Mouse (Mus musculus) lung, embryonic 14.5 days (tissue): ENCODE data around the gene Hsd11b2. TPM values are rescaled to one million over a fixed set of nuclear protein-coding genes. Genes with fewer than 3 reads are reported as not detected.

ENCODE experiments used
- ATAC-seq: fragments of 200-750 bp; cut with Nextera tagmentation; 2 replicates; pipeline ENCODE4 v1.8.0; 2017; ENCODE audit warnings: mild to moderate bottlenecking, moderate TSS enrichment, moderate library complexity; ENCODE audit not compliant: insufficient read depth
- DNase-seq: peaks from one replicate; pipeline ENCODE4 v3.0.0-alpha.2; 2015
- H3K27ac ChIP-seq: fragments of 300-500 bp; sonication (generic); 2 replicates; pipeline ENCODE4 v1.5.1; 2014; ENCODE audit warnings: low read depth, mild to moderate bottlenecking, moderate library complexity
- H3K27me3 ChIP-seq: fragments of 300-500 bp; sonication (generic); 2 replicates; pipeline ENCODE4 v1.6.1; 2014; ENCODE audit warnings: low read length, control low read depth; ENCODE audit not compliant: insufficient read depth
- H3K36me3 ChIP-seq: fragments of 300-500 bp; sonication (generic); 2 replicates; pipeline ENCODE4 v1.6.1; 2014; ENCODE audit warnings: control low read depth; ENCODE audit not compliant: insufficient read depth
- H3K4me1 ChIP-seq: fragments of 300-500 bp; sonication (generic); 2 replicates; pipeline ENCODE4 v1.6.1; 2014; ENCODE audit warnings: antibody characterized with exemption, control low read depth; ENCODE audit not compliant: insufficient read depth
- H3K4me2 ChIP-seq: fragments of 300-500 bp; sonication (generic); 2 replicates; pipeline ENCODE4 v1.6.1; 2014; ENCODE audit warnings: mild to moderate bottlenecking
- H3K4me3 ChIP-seq: fragments of 300-500 bp; sonication (generic); 2 replicates; pipeline ENCODE4 v1.5.1; 2014; ENCODE audit warnings: low read depth, low read length
- H3K9ac ChIP-seq: fragments of 300-500 bp; sonication (generic); 2 replicates; pipeline ENCODE4 v1.6.1; 2014
- H3K9me3 ChIP-seq: fragments of 300-500 bp; sonication (generic); 2 replicates; pipeline ENCODE4 v1.6.1; 2016; ENCODE audit warnings: low read depth, low read length, control low read depth
- CTCF ChIP-seq: IDR thresholded peaks from 2 replicates; pipeline ENCODE4 v1.5.1; 2016; ENCODE audit warnings: antibody characterized with exemption, low read depth
- WGBS: fragments of 180-500 bp; shearing (Covaris S2); extraction: QIAGEN DNeasy Blood & Tissue Kit; methylation state at CpG from one replicate; pipeline ENCODE4 v1.1.7; 2014; 5-methylcytosine and 5-hydroxymethylcytosine counted together
- polyA plus RNA-seq: library from polyadenylated mRNA; unstranded; fragments of >200 nt; fragmentation: Nextera tagmentation; extraction: Ambion mirVana; gene quantifications from 2 replicates; pipeline ENCODE4 v1.2.1, GENCODE M21; 2014

Gene Hsd11b2
- polyA plus RNA-seq: 4.8 and 5.9 TPM in 2 replicates

DNA sequence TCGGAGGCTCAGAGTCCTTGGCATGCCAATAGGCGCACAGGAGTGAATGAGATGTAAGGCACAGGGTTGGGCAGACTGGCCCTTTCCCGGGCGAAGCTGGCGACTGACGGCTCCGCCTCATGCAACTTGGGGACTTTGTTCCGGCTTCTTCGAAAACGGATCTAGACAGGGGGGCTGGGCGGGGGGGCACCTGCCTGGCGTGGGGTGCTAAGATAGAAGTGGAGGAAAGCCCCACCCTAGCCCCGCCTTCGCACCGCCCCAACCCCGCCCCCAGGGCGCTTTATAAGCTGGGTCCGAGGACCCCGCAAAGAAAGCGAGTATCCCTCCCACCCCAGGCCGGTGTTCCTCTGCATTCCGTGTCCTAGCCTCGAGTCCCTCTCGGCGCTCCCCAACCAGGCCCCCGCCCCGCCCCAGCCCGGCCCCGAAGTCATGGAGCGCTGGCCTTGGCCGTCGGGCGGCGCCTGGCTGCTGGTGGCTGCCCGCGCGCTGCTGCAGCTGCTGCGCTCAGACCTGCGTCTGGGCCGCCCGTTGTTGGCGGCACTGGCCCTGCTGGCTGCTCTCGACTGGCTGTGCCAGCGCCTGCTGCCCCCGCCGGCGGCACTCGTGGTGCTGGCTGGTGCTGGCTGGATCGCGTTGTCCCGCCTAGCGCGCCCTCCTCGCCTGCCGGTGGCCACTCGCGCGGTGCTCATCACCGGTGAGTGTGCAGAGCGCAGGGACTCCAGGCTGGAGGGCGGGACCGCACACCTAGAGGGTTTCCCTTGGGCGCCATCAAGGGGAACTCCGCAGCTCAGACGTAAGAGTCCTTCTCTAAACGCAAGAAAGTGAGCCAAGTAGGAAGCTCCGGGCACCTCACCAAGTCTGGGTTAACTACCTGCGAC is at the start of gene Hsd11b2:
TSS of gene Hsd11b2 (plus strand) at position 320 of the 878 bp plus-strand sequence.
- WGBS: under 1% methylated on average over 68 of the region's 68 CpGs
- peak within 1 kb of the TSS; percentile 64 for H3K9ac ChIP-seq
- H3K27me3 ChIP-seq: no peaks in the 10 kb centered on the region; the same call in 1 of the 2 replicates
- H3K4me3 ChIP-seq: peak within 1 kb of the TSS; percentile 59
- DNase-seq (peak; percentile 65), ATAC-seq (peak; percentile 55)
- peaks cover 11% of the 10 kb centered on the region; the same call in 1 of the 2 replicates for H3K36me3 ChIP-seq
- H3K9me3 ChIP-seq: no peaks in the 10 kb centered on the region
- peak within 1 kb of the TSS; percentile 99 for H3K4me2 ChIP-seq
- TF ChIP-seq CTCF: no peak
- H3K4me1 ChIP-seq: peaks cover 24% of the 10 kb centered on the region
- H3K27ac ChIP-seq: peak within 1 kb of the TSS; percentile 65; the same call in 1 of the 2 replicates

DNA sequence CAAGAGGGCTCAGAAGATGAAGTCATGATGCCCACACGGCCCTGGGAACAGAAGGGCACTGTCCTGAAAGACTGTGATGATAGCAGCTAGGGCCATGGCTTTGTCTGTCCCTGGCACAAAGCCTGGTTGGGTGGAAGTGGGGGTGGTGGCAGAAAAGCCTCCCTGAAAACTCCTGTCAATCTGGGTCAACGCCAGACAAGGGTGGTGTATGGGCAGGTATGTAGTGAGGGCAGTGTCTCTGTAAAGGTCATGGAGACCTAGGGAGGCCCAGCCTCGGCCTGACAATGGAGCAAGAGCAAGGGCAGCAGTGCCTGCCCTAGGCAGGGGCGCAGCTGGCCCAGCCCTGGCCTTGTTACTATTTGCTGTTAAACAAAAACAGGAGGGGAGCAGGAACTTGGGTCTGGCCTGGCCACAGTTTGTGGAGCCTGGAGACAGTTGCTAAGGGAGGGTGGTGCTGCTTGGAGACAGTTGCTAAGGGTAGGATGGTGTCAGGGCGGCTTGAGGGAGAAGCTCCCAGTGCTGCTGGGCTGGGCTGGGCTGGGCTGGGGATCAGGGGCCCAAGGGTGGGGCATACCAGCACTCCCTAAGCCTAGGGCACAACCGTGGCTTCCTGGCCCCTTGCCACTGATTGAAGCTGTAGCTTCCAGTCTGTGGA is 49.4 kb upstream of the Hsd11b2 start:
- Histone ChIP-seq H3K27me3 (0 out of 2 replicates have a peak, but pooled peaks cover 6% of the 10 kb centered on the region), H3K4me2 (no peak overlapping the region), H3K9me3 (no peaks in the 10 kb centered on the region), H3K36me3 (0 out of 2 replicates have a peak, but pooled peaks cover 9% of the 10 kb centered on the region), H3K4me1 (peaks cover 20% of the 10 kb centered on the region), H3K4me3 (no peak overlapping the region), H3K9ac (no peak overlapping the region), H3K27ac (no peak overlapping the region)
- WGBS: 45% methylated on average over 6 of the region's 6 CpGs
- no peak for DNase-seq
- no peak for ATAC-seq
- no peak for TF ChIP-seq CTCF

DNA sequence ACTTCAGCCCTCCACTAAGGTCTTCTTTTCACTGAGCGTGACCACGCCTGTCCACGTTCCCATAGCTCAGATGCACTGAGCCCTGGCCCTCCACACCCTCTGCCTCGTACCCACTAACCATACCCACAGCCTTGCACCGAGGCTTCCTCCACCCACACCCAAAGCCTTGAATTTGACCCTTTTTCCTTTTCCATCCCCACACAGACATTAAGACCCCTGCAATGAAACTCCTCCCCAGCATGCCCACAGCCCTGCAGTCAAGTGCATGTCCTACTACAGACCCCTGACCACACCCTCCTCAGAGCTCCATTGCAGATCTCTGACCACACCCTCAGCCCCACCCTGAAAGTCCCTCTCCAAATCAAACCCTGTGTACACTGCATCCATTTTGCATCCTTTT is 48.7 kb upstream of the Hsd11b2 start:
- H3K4me3 ChIP-seq: no peak overlapping the region
- 86% methylated on average over 5 of the region's 5 CpGs for WGBS
- DNase-seq (no peak), ATAC-seq (no peak)
- H3K4me1 ChIP-seq: peaks cover 22% of the 10 kb centered on the region
- H3K27me3 ChIP-seq: 0 out of 2 replicates have a peak, but pooled peaks cover 6% of the 10 kb centered on the region
- H3K4me2 ChIP-seq: 0 out of 2 replicates have a peak overlapping the region, but pooled peaks have one; percentile 10
- H3K9me3 ChIP-seq: no peaks in the 10 kb centered on the region
- H3K9ac ChIP-seq: no peak overlapping the region
- H3K27ac ChIP-seq: no peak overlapping the region
- TF ChIP-seq CTCF: no peak
- 0 out of 2 replicates have a peak, but pooled peaks cover 9% of the 10 kb centered on the region for H3K36me3 ChIP-seq

DNA sequence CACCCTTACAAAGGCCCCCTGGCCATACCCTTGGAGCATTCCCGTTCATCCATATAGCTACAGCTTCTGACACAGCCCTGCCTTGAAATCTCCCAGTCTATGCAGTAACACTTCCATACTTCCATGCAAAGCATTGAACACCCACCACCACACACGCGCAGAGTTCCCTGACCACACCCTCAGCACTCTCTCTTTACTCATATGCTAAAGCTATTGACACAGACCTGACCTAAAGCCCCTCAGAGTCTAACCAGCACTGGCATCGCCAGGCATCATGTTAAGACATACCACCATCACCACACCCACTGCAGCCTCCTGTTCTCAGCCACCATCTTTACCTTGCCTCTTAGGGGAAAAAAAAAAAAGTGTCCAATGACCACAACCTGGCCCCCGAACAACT is 48.3 kb upstream of the Hsd11b2 start:
- TF ChIP-seq CTCF: no peak
- DNase-seq (no peak), ATAC-seq (no peak)
- H3K9me3 ChIP-seq: no peaks in the 10 kb centered on the region
- no peak overlapping the region for H3K9ac ChIP-seq
- no peak overlapping the region for H3K27ac ChIP-seq
- peaks cover 26% of the 10 kb centered on the region for H3K4me1 ChIP-seq
- H3K27me3 ChIP-seq: 0 out of 2 replicates have a peak, but pooled peaks cover 6% of the 10 kb centered on the region
- 65% methylated on average over 5 of the region's 5 CpGs for WGBS
- no peak overlapping the region for H3K4me3 ChIP-seq
- H3K4me2 ChIP-seq: peak overlapping the region; percentile 68
- peaks cover 13% of the 10 kb centered on the region for H3K36me3 ChIP-seq

DNA sequence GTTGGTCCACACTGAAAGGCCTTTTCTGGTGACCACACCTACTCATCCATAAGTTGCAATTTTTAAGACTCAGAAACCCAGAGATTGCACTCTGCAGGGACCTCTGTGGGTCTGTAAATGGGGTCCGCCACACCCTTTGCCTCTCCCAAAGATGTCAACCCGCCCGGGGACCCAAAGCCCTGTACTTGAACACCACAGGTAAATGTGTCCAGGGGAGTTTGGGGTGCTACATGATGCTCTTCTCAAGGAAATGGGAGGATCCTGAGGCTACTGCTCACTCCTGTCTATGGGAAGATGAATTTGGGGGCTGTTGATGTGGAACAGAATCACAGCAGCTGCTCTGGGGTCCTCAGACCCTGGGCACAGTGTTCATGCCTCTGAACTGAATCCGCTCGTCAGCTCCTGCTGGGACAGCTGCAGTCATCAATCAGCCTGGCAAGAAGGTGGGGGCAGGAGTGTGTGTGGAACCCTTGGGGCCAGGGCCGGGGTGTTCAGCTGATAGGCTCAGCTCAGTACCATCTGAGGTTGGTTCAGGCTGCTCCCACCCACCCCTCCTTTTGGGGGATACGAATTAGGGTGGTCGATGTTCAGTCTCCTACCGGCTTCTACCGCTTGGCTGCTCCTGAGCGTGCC is 47.8 kb upstream of the Hsd11b2 start:
- H3K36me3 ChIP-seq: peaks cover 18% of the 10 kb centered on the region
- no peak for DNase-seq
- peak overlapping the region; percentile 44; the same call in 1 of the 2 replicates for H3K9ac ChIP-seq
- no peak for ATAC-seq
- H3K9me3 ChIP-seq: no peaks in the 10 kb centered on the region
- peak overlapping the region; percentile 68 for H3K4me2 ChIP-seq
- no peak for TF ChIP-seq CTCF
- 0 out of 2 replicates have a peak, but pooled peaks cover 6% of the 10 kb centered on the region for H3K27me3 ChIP-seq
- 15% methylated on average over 11 of the region's 11 CpGs for WGBS
- peaks cover 27% of the 10 kb centered on the region for H3K4me1 ChIP-seq
- H3K27ac ChIP-seq: 0 out of 2 replicates have a peak overlapping the region, but pooled peaks have one; percentile 0
- peak overlapping the region; percentile 35 for H3K4me3 ChIP-seq

DNA sequence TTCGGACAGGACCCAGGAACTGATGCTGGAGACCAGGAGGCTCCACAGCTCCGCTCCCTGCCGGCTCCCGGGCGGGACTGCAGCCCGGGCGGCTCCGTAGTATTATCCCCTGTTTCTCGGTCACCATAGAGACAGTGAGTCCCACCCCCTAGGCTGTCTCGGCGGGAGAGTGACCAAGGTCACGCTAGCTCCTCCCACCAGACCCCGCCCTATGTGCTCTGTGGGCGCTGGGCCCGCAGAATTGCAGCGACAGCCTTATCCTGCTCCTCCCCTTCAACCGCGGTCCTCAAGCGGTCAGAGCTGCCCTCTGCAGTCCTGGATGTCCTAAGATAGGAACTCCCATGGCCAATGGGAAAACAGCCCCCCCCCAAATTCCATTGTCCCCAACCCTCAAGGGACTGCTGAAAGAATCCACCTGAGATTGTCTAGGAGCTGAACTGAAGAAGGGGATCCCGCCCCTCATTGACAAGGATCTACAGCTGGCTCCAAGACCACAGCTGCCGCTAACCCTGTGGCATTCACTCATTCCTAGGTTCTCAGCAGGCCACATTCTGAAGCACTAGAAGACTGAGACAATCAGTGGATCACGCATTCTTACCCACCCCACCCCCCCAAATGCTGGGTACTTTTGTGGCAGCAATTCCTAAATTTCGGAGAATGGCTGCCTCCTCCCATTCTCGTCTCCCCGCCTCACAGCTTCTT is 47.1 kb upstream of the Hsd11b2 start, which contains the start of gene Tppp3:
TSS of gene Tppp3 (minus strand) at position 213 of the 702 bp plus-strand sequence.
- Histone ChIP-seq H3K4me2 (peak within 1 kb of the TSS; percentile 68), H3K9ac (peak within 1 kb of the TSS; percentile 44; the same call in 1 of the 2 replicates), H3K9me3 (no peaks in the 10 kb centered on the region), H3K36me3 (peaks cover 24% of the 10 kb centered on the region), H3K4me3 (peak within 1 kb of the TSS; percentile 35), H3K27ac (0 out of 2 replicates have a peak within 1 kb of the TSS, but pooled peaks have one; percentile 0), H3K4me1 (peaks cover 27% of the 10 kb centered on the region), H3K27me3 (0 out of 2 replicates have a peak, but pooled peaks cover 6% of the 10 kb centered on the region)
- WGBS: 9% methylated on average over 25 of the region's 25 CpGs
- TF ChIP-seq CTCF: peak; percentile 79
- DNase-seq (peak; percentile 98), ATAC-seq (peak; percentile 96)
